Mouse (Mus musculus): ENCODE results near the gene Arhgef3. TPM values are rescaled to one million over a fixed set of nuclear protein-coding genes. Genes with fewer than 3 reads are reported as not detected.
A peak's percentile ranks its signal among the peaks of the same experiment; 100 is the strongest.

Arhgef3 gene
- polyA plus RNA-seq, 1 experiment from 2014 or later = 6.4 TPM

DNA sequence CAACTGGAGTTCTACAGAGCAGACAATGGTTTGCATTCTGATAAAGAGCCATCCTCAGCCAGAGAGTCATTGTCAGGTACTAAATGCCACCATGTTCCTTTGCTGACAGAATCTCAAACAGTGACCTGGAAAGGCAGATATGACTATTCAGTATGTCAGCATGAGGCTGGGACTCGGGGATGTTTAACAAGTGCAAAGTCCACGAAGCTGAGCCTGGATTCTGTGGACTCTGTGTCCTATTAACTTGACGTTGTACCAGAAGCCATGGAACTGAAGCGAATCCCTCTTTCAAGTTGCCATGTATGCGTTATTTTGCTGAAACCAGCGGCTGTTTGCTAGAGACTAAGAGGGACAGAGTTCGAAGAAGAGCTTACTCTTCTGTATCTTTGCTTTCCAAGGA is 181.1 kb downstream of the Arhgef3 start:
- no peaks in the 10 kb centered on the region for H3K9me3 ChIP-seq (ENCODE audit: control insufficient read depth, low read length)
- no peak overlapping the region for H3K4me2 ChIP-seq
- no peaks in the 10 kb centered on the region for H3K27me3 ChIP-seq (replicated peaks; ENCODE audit: control insufficient read depth, insufficient read depth, low read length)
- no peaks in the 10 kb centered on the region for H3K4me1 ChIP-seq (replicated peaks; ENCODE audit: control insufficient read depth, insufficient read depth, low read length)
- 67% methylated on average over 7 of the region's 7 CpGs for WGBS
- H3K36me3 ChIP-seq (ENCODE audit: control insufficient read depth, insufficient read depth, low read length) = no peaks in the 10 kb centered on the region
- no peak for ATAC-seq (replicated peaks; ENCODE audit: low FRiP score)
- no peak overlapping the region; the same call in 1 of the 2 replicates for H3K27ac ChIP-seq (ENCODE audit: low read depth, low read length)
- H3K4me3 ChIP-seq (ENCODE audit: low read depth, low read length) = no peak overlapping the region
- H3K9ac ChIP-seq (ENCODE audit: low read depth, low read length) = no peak overlapping the region
- no peak for DNase-seq (ENCODE audit: low spot score)

DNA sequence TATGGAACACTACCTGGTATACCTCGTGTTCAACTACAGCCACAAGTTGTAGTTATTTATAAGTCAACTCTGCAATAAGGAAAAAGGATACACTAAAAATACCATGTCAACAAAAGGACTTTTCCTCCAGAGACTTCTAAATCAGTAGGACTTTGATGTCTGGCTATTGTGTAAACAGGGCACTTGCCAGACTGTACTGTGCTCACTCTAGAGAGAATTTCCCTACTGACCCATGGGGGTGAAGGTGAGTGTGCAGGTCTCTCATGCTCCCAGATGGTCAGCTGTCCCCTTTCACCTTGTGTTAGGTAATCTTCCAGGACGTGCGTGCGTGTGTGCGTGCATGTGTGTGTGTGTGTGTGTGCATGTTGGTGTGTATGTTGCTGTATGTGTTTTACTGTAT is 182.3 kb downstream of the Arhgef3 start:
- no peak overlapping the region for H3K9ac ChIP-seq (ENCODE audit: low read depth, low read length)
- no peaks in the 10 kb centered on the region for H3K36me3 ChIP-seq (ENCODE audit: control insufficient read depth, insufficient read depth, low read length)
- DNase-seq (ENCODE audit: low spot score) (no peak), ATAC-seq (replicated peaks; ENCODE audit: low FRiP score) (0 out of 2 replicates have a peak, but pooled peaks have one; percentile 51)
- H3K9me3 ChIP-seq (ENCODE audit: control insufficient read depth, low read length) = no peaks in the 10 kb centered on the region
- no peak overlapping the region for H3K4me3 ChIP-seq (ENCODE audit: low read depth, low read length)
- H3K4me2 ChIP-seq = no peak overlapping the region
- H3K27me3 ChIP-seq (replicated peaks; ENCODE audit: control insufficient read depth, insufficient read depth, low read length) = no peaks in the 10 kb centered on the region
- no peak overlapping the region for H3K27ac ChIP-seq (ENCODE audit: low read depth, low read length)
- H3K4me1 ChIP-seq (replicated peaks; ENCODE audit: control insufficient read depth, insufficient read depth, low read length) = no peaks in the 10 kb centered on the region
- 70% methylated on average over 5 of the region's 5 CpGs for WGBS

DNA sequence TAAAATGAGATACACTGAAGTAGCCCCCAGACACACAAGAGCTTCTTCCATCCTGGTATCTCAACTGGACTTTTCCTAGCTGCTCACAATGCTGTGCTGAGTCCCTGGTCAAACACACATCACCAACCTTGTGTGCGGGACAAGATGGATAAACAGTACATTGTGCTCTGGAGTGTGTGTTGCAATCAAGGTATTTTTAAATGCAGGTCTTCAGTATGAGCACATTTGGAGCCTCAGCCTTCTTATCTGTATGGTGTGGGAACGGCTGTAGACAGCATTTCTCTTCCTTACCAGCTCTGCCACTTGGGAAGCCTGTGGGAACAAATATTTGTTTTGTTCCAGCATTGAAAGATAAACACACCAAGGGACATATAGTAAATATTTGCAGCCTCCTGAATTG is 184.2 kb downstream of the Arhgef3 start:
- H3K9me3 ChIP-seq (ENCODE audit: control insufficient read depth, low read length) = no peaks in the 10 kb centered on the region
- no peak overlapping the region for H3K27ac ChIP-seq (ENCODE audit: low read depth, low read length)
- WGBS = 49% methylated on average over 2 of the region's 2 CpGs
- H3K4me3 ChIP-seq (ENCODE audit: low read depth, low read length) = no peak overlapping the region
- H3K9ac ChIP-seq (ENCODE audit: low read depth, low read length) = no peak overlapping the region
- H3K27me3 ChIP-seq (replicated peaks; ENCODE audit: control insufficient read depth, insufficient read depth, low read length) = no peaks in the 10 kb centered on the region
- no peaks in the 10 kb centered on the region for H3K4me1 ChIP-seq (replicated peaks; ENCODE audit: control insufficient read depth, insufficient read depth, low read length)
- no peak overlapping the region for H3K4me2 ChIP-seq
- ATAC-seq (replicated peaks; ENCODE audit: low FRiP score) (no peak), DNase-seq (ENCODE audit: low spot score) (no peak)
- no peaks in the 10 kb centered on the region for H3K36me3 ChIP-seq (ENCODE audit: control insufficient read depth, insufficient read depth, low read length)

DNA sequence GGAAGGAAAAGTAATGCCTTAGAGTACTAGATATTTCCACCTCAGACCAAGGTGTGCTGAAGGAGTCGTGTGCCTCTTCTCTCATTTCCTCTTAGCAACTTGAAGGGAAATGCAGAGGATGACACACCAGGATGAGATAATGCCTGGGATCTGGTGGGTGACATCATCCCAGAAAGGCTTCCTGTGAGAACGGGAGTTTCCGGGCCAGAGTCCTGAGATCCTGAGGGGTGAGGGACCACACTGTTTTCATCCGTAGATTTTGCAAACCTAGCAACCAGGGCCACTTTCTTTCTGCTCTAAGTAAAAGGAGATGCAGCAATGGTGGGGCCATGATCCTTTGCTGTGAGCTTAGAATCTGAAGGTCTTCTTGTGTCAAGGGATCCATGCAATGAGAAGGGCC is 185.0 kb downstream of the Arhgef3 start:
- H3K9me3 ChIP-seq (ENCODE audit: control insufficient read depth, low read length) = no peaks in the 10 kb centered on the region
- 35% methylated on average over 4 of the region's 4 CpGs for WGBS
- H3K4me1 ChIP-seq (replicated peaks; ENCODE audit: control insufficient read depth, insufficient read depth, low read length) = no peaks in the 10 kb centered on the region
- H3K4me2 ChIP-seq = no peak overlapping the region
- no peak for DNase-seq (ENCODE audit: low spot score)
- no peaks in the 10 kb centered on the region for H3K36me3 ChIP-seq (ENCODE audit: control insufficient read depth, insufficient read depth, low read length)
- no peaks in the 10 kb centered on the region for H3K27me3 ChIP-seq (replicated peaks; ENCODE audit: control insufficient read depth, insufficient read depth, low read length)
- no peak overlapping the region for H3K4me3 ChIP-seq (ENCODE audit: low read depth, low read length)
- no peak for ATAC-seq (replicated peaks; ENCODE audit: low FRiP score)
- H3K27ac ChIP-seq (ENCODE audit: low read depth, low read length) = no peak overlapping the region
- no peak overlapping the region for H3K9ac ChIP-seq (ENCODE audit: low read depth, low read length)

DNA sequence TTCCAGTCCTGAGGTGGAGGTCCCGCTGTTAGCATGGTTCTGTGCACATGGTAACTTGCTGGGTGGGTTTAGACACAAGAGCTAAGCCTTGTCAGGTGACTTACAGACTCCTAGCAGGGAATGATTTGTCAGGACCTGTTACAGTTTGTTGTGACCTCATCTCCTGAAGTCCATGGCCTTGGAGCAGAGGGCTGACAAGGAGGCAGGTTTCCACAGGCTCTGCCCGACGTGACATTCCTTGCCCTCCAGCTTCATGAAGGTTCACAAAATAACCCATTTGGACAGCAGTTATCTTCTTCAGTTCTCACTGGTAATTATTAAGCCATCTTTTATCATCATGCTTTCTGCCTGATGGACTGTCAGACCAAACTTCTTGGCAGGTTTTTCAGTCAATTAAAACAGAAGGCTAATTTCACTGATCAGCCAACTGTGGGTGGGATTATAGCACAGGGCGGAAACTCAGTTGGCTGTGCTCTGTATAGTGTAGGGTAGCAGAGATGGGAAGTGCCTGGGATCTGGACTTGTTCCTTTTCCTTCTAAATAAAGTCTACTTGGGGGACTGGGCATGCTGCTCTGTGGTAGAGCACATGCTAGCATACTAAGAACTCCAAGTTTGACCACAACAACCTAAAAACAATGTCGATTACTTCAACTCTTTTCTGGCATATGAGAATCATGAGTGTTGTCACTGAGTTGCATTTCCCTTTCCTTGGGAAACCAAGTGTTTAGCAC is 187.2 kb downstream of the Arhgef3 start:
- Histone ChIP-seq H3K4me2 (no peak overlapping the region), H3K4me1 (replicated peaks; ENCODE audit: control insufficient read depth, insufficient read depth, low read length) (no peaks in the 10 kb centered on the region), H3K4me3 (ENCODE audit: low read depth, low read length) (no peak overlapping the region), H3K9me3 (ENCODE audit: control insufficient read depth, low read length) (no peaks in the 10 kb centered on the region), H3K27me3 (replicated peaks; ENCODE audit: control insufficient read depth, insufficient read depth, low read length) (no peaks in the 10 kb centered on the region), H3K36me3 (ENCODE audit: control insufficient read depth, insufficient read depth, low read length) (no peaks in the 10 kb centered on the region), H3K27ac (ENCODE audit: low read depth, low read length) (no peak overlapping the region), H3K9ac (ENCODE audit: low read depth, low read length) (no peak overlapping the region)
- ATAC-seq (replicated peaks; ENCODE audit: low FRiP score) (no peak), DNase-seq (ENCODE audit: low spot score) (no peak)
- WGBS = 76% methylated on average over 5 of the region's 5 CpGs

DNA sequence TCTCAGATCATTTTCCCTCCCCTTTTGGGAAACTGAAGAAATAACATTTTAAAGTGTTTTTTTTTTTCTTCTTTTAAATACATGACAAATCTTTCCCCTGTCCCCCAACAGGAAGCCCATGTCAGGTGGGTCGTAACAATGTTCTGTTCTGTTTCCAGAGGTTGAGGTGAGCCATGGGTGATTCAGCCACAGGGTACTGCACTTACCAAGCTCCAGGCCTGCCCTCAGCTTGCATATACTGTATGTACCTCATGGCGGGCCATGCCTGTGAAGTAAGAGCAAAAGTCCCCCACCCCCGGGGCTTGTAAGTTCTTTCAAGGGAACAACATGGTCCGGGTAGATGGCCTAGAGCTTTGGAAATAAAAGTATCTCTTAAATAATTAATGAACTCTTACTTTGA is 188.6 kb downstream of the Arhgef3 start:
- Histone ChIP-seq H3K4me3 (ENCODE audit: low read depth, low read length) (no peak overlapping the region), H3K9ac (ENCODE audit: low read depth, low read length) (no peak overlapping the region), H3K4me2 (no peak overlapping the region), H3K9me3 (ENCODE audit: control insufficient read depth, low read length) (no peaks in the 10 kb centered on the region), H3K36me3 (ENCODE audit: control insufficient read depth, insufficient read depth, low read length) (no peaks in the 10 kb centered on the region), H3K27me3 (replicated peaks; ENCODE audit: control insufficient read depth, insufficient read depth, low read length) (no peaks in the 10 kb centered on the region), H3K27ac (ENCODE audit: low read depth, low read length) (no peak overlapping the region), H3K4me1 (replicated peaks; ENCODE audit: control insufficient read depth, insufficient read depth, low read length) (no peaks in the 10 kb centered on the region)
- WGBS = 77% methylated on average over 4 of the region's 4 CpGs
- ATAC-seq (replicated peaks; ENCODE audit: low FRiP score) (no peak), DNase-seq (ENCODE audit: low spot score) (no peak)

DNA sequence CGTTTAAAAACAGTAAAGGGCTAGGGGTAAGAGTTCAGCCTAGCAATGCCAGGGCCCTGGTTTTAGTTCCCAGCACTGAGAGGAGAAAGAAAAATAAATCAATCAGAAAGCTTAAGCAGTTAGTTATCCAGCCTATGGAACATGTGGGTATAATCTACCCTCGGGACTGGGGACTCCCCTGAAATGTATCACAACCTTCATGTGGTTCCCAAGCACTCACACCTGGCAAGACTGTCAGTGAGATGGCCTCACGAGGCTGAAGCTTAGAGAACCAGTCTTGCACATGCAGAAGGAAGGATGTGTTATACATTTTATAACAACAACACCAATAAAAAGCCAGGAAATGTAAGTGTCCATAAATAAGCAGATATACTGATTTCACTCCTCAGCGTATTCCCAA is 189.7 kb downstream of the Arhgef3 start:
- Histone ChIP-seq H3K9me3 (ENCODE audit: control insufficient read depth, low read length) (no peaks in the 10 kb centered on the region), H3K9ac (ENCODE audit: low read depth, low read length) (no peak overlapping the region), H3K27me3 (replicated peaks; ENCODE audit: control insufficient read depth, insufficient read depth, low read length) (no peaks in the 10 kb centered on the region), H3K4me1 (replicated peaks; ENCODE audit: control insufficient read depth, insufficient read depth, low read length) (no peaks in the 10 kb centered on the region), H3K4me2 (no peak overlapping the region), H3K36me3 (ENCODE audit: control insufficient read depth, insufficient read depth, low read length) (no peaks in the 10 kb centered on the region), H3K4me3 (ENCODE audit: low read depth, low read length) (no peak overlapping the region), H3K27ac (ENCODE audit: low read depth, low read length) (no peak overlapping the region)
- ATAC-seq (replicated peaks; ENCODE audit: low FRiP score) = no peak
- no peak for DNase-seq (ENCODE audit: low spot score)
- 78% methylated on average over 4 of the region's 4 CpGs for WGBS

DNA sequence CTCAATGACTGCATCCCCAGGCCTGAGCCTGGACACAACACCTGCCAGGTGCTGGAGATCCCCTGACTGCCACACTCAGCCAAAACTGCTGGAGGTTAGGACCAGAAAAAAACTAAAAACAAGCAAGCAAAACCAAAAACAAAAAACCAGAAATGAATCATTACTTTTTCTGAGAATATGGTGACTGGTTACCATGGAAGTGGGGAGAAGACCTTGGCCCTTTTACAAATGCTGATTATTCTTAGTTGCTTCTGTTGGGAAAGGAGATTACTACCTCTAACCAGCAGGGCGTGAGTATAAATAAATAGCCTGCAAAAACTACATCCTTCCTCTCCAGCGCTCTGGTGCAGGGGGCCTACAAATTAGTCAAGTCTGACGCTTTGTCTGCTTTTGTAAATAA is 194.1 kb downstream of the Arhgef3 start:
- no peaks in the 10 kb centered on the region for H3K27me3 ChIP-seq (replicated peaks; ENCODE audit: control insufficient read depth, insufficient read depth, low read length)
- WGBS = 78% methylated on average over 3 of the region's 3 CpGs

DNA sequence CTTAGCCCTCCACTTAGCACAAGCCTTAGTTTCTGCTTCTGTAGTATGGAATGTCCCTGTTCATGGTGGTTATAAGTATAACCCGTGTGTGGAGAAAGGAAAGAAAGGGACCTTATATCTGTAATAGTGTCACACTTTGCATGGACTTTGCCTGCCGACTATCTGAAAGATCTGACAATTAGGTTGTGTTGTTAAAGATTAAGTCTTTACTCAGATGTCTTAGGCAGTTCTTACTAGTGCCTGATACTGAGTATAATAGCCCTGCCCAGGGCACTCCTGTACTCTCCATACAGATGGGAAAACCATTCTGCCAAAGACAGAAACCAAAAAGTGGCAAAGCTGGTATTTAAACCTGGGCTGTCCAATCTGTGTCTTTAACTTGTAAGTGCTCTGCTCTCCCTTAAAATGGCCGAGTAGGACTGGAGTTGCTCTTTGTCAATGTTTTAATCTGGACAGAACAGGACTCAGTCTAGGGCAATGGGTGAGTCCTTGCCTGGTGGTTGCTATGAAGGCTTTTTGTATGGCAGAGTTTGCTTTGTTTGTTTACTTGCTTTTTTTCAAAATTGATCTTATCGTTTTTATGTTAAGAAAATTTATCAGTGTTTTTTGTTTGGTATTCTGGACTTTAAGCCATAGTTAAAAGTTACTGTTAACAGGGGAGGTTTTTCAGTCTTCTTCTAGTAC is 196.0 kb downstream of the Arhgef3 start:
- Histone ChIP-seq H3K4me1 (replicated peaks; ENCODE audit: control insufficient read depth, insufficient read depth, low read length) (no peaks in the 10 kb centered on the region), H3K27ac (ENCODE audit: low read depth, low read length) (no peak overlapping the region), H3K4me2 (no peak overlapping the region), H3K4me3 (ENCODE audit: low read depth, low read length) (no peak overlapping the region), H3K36me3 (ENCODE audit: control insufficient read depth, insufficient read depth, low read length) (no peaks in the 10 kb centered on the region), H3K27me3 (replicated peaks; ENCODE audit: control insufficient read depth, insufficient read depth, low read length) (no peaks in the 10 kb centered on the region), H3K9ac (ENCODE audit: low read depth, low read length) (no peak overlapping the region), H3K9me3 (ENCODE audit: control insufficient read depth, low read length) (no peaks in the 10 kb centered on the region)
- ATAC-seq (replicated peaks; ENCODE audit: low FRiP score) (no peak), DNase-seq (ENCODE audit: low spot score) (no peak)
- WGBS = 66% methylated on average over 4 of the region's 4 CpGs

More for the DNA sequence above, 194.1 kb downstream of the Arhgef3 start:
- ATAC-seq (replicated peaks; ENCODE audit: low FRiP score) (no peak), DNase-seq (ENCODE audit: low spot score) (no peak)
- Histone ChIP-seq H3K36me3 (ENCODE audit: control insufficient read depth, insufficient read depth, low read length) (no peaks in the 10 kb centered on the region), H3K4me3 (ENCODE audit: low read depth, low read length) (no peak overlapping the region), H3K4me1 (replicated peaks; ENCODE audit: control insufficient read depth, insufficient read depth, low read length) (no peaks in the 10 kb centered on the region), H3K27ac (ENCODE audit: low read depth, low read length) (no peak overlapping the region), H3K9me3 (ENCODE audit: control insufficient read depth, low read length) (no peaks in the 10 kb centered on the region), H3K4me2 (no peak overlapping the region), H3K9ac (ENCODE audit: low read depth, low read length) (no peak overlapping the region)
